Mouse (Mus musculus): ENCODE measurements around the gene Scp2. TPM values are rescaled to one million over a fixed set of nuclear protein-coding genes. Genes with fewer than 3 reads are reported as not detected.
A peak's percentile ranks its signal among the peaks of the same experiment; 100 is the strongest.

Gene Scp2
- polyA plus RNA-seq, 2 experiments, result 112 to 199 TPM

GRCm38 (mm10) chr4:108031502-108032351, 113.1 kb downstream of the Scp2 start:
- Histone ChIP-seq H3K4me3 (replicated peaks; ENCODE audit: low read length) (peak overlapping the region; percentile 63), H3K27me3 (ENCODE audit: control insufficient read depth, insufficient read depth, low read length) (peaks cover 16% of the 10 kb centered on the region), H3K9ac (ENCODE audit: low read depth, low read length, severe bottlenecking) (peak overlapping the region; percentile 61), H3K9me3 (ENCODE audit: control insufficient read depth, low read length) (no peaks in the 10 kb centered on the region), H3K4me2 (replicated peaks; ENCODE audit: low read depth, low read length, severe bottlenecking) (peak overlapping the region; percentile 99), H3K36me3 (ENCODE audit: control insufficient read depth, insufficient read depth, low read length) (no peaks in the 10 kb centered on the region), H3K27ac (replicated peaks; ENCODE audit: low read depth, low read length) (0 out of 2 replicates have a peak overlapping the region, but pooled peaks have one; percentile 7), H3K4me1 (ENCODE audit: control insufficient read depth, insufficient read depth, low read length) (peaks cover 10% of the 10 kb centered on the region)
- WGBS, result 3% methylated on average over 29 of the region's 86 CpGs
- DNase-seq (ENCODE audit: low spot score), result peak; percentile 20
- no peak for TF ChIP-seq POLR2A (IDR thresholded peaks at IDR 0.05; ENCODE audit: borderline replicate concordance, extremely low read depth, insufficient read depth, insufficient read length)
- ATAC-seq (ENCODE audit: low FRiP score, low read depth), result peak; percentile 45; the same call in 1 of the 2 replicates

GRCm38 (mm10) chr4:108030888-108031501, 113.8 kb downstream of the Scp2 start:
- no peak overlapping the region for H3K27ac ChIP-seq (replicated peaks; ENCODE audit: low read depth, low read length)
- no peak for TF ChIP-seq POLR2A (IDR thresholded peaks at IDR 0.05; ENCODE audit: borderline replicate concordance, extremely low read depth, insufficient read depth, insufficient read length)
- peaks cover 16% of the 10 kb centered on the region for H3K27me3 ChIP-seq (ENCODE audit: control insufficient read depth, insufficient read depth, low read length)
- WGBS, result 3% methylated on average over 21 of the region's 22 CpGs
- peak overlapping the region; percentile 61; the same call in 1 of the 2 replicates for H3K9ac ChIP-seq (ENCODE audit: low read depth, low read length, severe bottlenecking)
- H3K4me3 ChIP-seq (replicated peaks; ENCODE audit: low read length), result peak overlapping the region; percentile 63
- ATAC-seq (ENCODE audit: low FRiP score, low read depth), result no peak
- H3K9me3 ChIP-seq (ENCODE audit: control insufficient read depth, low read length), result no peaks in the 10 kb centered on the region
- peaks cover 10% of the 10 kb centered on the region for H3K4me1 ChIP-seq (ENCODE audit: control insufficient read depth, insufficient read depth, low read length)
- H3K36me3 ChIP-seq (ENCODE audit: control insufficient read depth, insufficient read depth, low read length), result no peaks in the 10 kb centered on the region
- no peak for DNase-seq (ENCODE audit: low spot score)
- peak overlapping the region; percentile 99 for H3K4me2 ChIP-seq (replicated peaks; ENCODE audit: low read depth, low read length, severe bottlenecking)

GRCm38 (mm10) chr4:108026193-108026592, 118.6 kb downstream of the Scp2 start:
- no peak for ATAC-seq (ENCODE audit: low FRiP score, low read depth)
- Histone ChIP-seq H3K27me3 (ENCODE audit: control insufficient read depth, insufficient read depth, low read length) (peaks cover 11% of the 10 kb centered on the region), H3K9ac (ENCODE audit: low read depth, low read length, severe bottlenecking) (no peak overlapping the region), H3K27ac (replicated peaks; ENCODE audit: low read depth, low read length) (no peak overlapping the region), H3K36me3 (ENCODE audit: control insufficient read depth, insufficient read depth, low read length) (no peaks in the 10 kb centered on the region), H3K4me1 (ENCODE audit: control insufficient read depth, insufficient read depth, low read length) (peaks cover 4% of the 10 kb centered on the region; the same call in 1 of the 2 replicates), H3K4me2 (replicated peaks; ENCODE audit: low read depth, low read length, severe bottlenecking) (no peak overlapping the region), H3K4me3 (replicated peaks; ENCODE audit: low read length) (no peak overlapping the region), H3K9me3 (ENCODE audit: control insufficient read depth, low read length) (no peaks in the 10 kb centered on the region)
- DNase-seq (ENCODE audit: low spot score), result no peak
- no peak for TF ChIP-seq POLR2A (IDR thresholded peaks at IDR 0.05; ENCODE audit: borderline replicate concordance, extremely low read depth, insufficient read depth, insufficient read length)
- 40% methylated on average over 3 of the region's 3 CpGs for WGBS

GRCm38 (mm10) chr4:108025269-108025668, 119.5 kb downstream of the Scp2 start:
- TF ChIP-seq POLR2A (IDR thresholded peaks at IDR 0.05; ENCODE audit: borderline replicate concordance, extremely low read depth, insufficient read depth, insufficient read length), result no peak
- H3K27ac ChIP-seq (replicated peaks; ENCODE audit: low read depth, low read length), result no peak overlapping the region
- H3K4me1 ChIP-seq (ENCODE audit: control insufficient read depth, insufficient read depth, low read length), result no peaks in the 10 kb centered on the region; the same call in 1 of the 2 replicates
- no peak overlapping the region for H3K4me2 ChIP-seq (replicated peaks; ENCODE audit: low read depth, low read length, severe bottlenecking)
- no peaks in the 10 kb centered on the region for H3K9me3 ChIP-seq (ENCODE audit: control insufficient read depth, low read length)
- DNase-seq (ENCODE audit: low spot score), result no peak
- H3K9ac ChIP-seq (ENCODE audit: low read depth, low read length, severe bottlenecking), result no peak overlapping the region
- no peak overlapping the region for H3K4me3 ChIP-seq (replicated peaks; ENCODE audit: low read length)
- 5% methylated on average over 10 of the region's 10 CpGs for WGBS
- H3K36me3 ChIP-seq (ENCODE audit: control insufficient read depth, insufficient read depth, low read length), result no peaks in the 10 kb centered on the region
- no peak for ATAC-seq (ENCODE audit: low FRiP score, low read depth)
- H3K27me3 ChIP-seq (ENCODE audit: control insufficient read depth, insufficient read depth, low read length), result peaks cover 2% of the 10 kb centered on the region; the same call in 1 of the 2 replicates

- no peak overlapping the region for H3K4me2 ChIP-seq (replicated peaks; ENCODE audit: low read depth, low read length, severe bottlenecking)
- no peaks in the 10 kb centered on the region for H3K36me3 ChIP-seq (ENCODE audit: control insufficient read depth, insufficient read depth, low read length)
- TF ChIP-seq POLR2A (IDR thresholded peaks at IDR 0.05; ENCODE audit: borderline replicate concordance, extremely low read depth, insufficient read depth, insufficient read length), result no peak
- 70% methylated on average over 5 of the region's 5 CpGs for WGBS
- H3K4me1 ChIP-seq (ENCODE audit: control insufficient read depth, insufficient read depth, low read length), result no peaks in the 10 kb centered on the region; the same call in 1 of the 2 replicates
- no peak overlapping the region for H3K9ac ChIP-seq (ENCODE audit: low read depth, low read length, severe bottlenecking)
- H3K4me3 ChIP-seq (replicated peaks; ENCODE audit: low read length), result no peak overlapping the region
- H3K9me3 ChIP-seq (ENCODE audit: control insufficient read depth, low read length), result no peaks in the 10 kb centered on the region
- DNase-seq (ENCODE audit: low spot score) (no peak), ATAC-seq (ENCODE audit: low FRiP score, low read depth) (no peak)
- H3K27me3 ChIP-seq (ENCODE audit: control insufficient read depth, insufficient read depth, low read length), result no peaks in the 10 kb centered on the region
- no peak overlapping the region for H3K27ac ChIP-seq (replicated peaks; ENCODE audit: low read depth, low read length)
These were observed 120.2 kb downstream of the Scp2 start for GRCm38 (mm10) chr4:108024641-108025040.
